Mouse (Mus musculus) hindbrain, embryonic 14.5 days (tissue): ENCODE results near the gene Pdp2. TPM values are rescaled to one million over a fixed set of nuclear protein-coding genes. Genes with fewer than 3 reads are reported as not detected.

Source experiments
- ATAC-seq: fragments of 200-750 bp; cut with Nextera tagmentation; 2 replicates; pipeline ENCODE4 v1.8.0; 2017; ENCODE audit warnings: moderate number of reproducible peaks, mild to moderate bottlenecking, moderate TSS enrichment, moderate library complexity; ENCODE audit not compliant: low FRiP score
- DNase-seq: peaks from one replicate; pipeline ENCODE4 v3.0.0-alpha.2; 2015; ENCODE audit warnings: low spot score
- H3K27ac ChIP-seq: fragments of 300-500 bp; sonication (generic); 2 replicates; pipeline ENCODE4 v1.5.1; 2014; ENCODE audit warnings: mild to moderate bottlenecking, moderate library complexity
- H3K27me3 ChIP-seq: fragments of 300-500 bp; sonication (generic); 2 replicates; pipeline ENCODE4 v1.6.1; 2014; ENCODE audit warnings: mild to moderate bottlenecking, low read length, mixed read lengths; ENCODE audit not compliant: control insufficient read depth, insufficient read depth
- H3K36me3 ChIP-seq: fragments of 300-500 bp; sonication (generic); replicated peaks from 2 replicates; pipeline ENCODE4 v1.6.1; 2014; ENCODE audit not compliant: control insufficient read depth, insufficient read depth
- H3K4me1 ChIP-seq: fragments of 300-500 bp; sonication (generic); replicated peaks from 2 replicates; pipeline ENCODE4 v1.6.1; 2014; ENCODE audit warnings: antibody characterized with exemption, low read length, mixed read lengths; ENCODE audit not compliant: control insufficient read depth, insufficient read depth
- H3K4me2 ChIP-seq: fragments of 300-500 bp; sonication (generic); replicated peaks from 2 replicates; pipeline ENCODE4 v1.6.1; 2014; ENCODE audit warnings: mild to moderate bottlenecking, moderate library complexity
- H3K4me3 ChIP-seq: fragments of 300-500 bp; sonication (generic); replicated peaks from 2 replicates; pipeline ENCODE4 v1.5.1; 2014; ENCODE audit warnings: mild to moderate bottlenecking, low read length
- H3K9ac ChIP-seq: fragments of 300-500 bp; sonication (generic); 2 replicates; pipeline ENCODE4 v1.6.1; 2014
- H3K9me3 ChIP-seq: fragments of 300-500 bp; sonication (generic); 2 replicates; pipeline ENCODE4 v1.6.1; 2016; ENCODE audit warnings: low read length; ENCODE audit not compliant: control insufficient read depth
- WGBS: fragments of 180-500 bp; shearing (Covaris S2); extraction: QIAGEN DNeasy Blood & Tissue Kit; methylation state at CpG from one replicate; pipeline ENCODE4 v1.1.7; 2014; 5-methylcytosine and 5-hydroxymethylcytosine counted together
- polyA plus RNA-seq: library from polyadenylated mRNA; unstranded; fragments of >200 nt; fragmentation: Nextera tagmentation; extraction: Ambion mirVana; gene quantifications from 2 replicates; pipeline ENCODE4 v1.2.1, GENCODE M21; 2014

The Pdp2 gene
- polyA plus RNA-seq, 1 experiment from 2014 or later = 18.7 TPM

DNA sequence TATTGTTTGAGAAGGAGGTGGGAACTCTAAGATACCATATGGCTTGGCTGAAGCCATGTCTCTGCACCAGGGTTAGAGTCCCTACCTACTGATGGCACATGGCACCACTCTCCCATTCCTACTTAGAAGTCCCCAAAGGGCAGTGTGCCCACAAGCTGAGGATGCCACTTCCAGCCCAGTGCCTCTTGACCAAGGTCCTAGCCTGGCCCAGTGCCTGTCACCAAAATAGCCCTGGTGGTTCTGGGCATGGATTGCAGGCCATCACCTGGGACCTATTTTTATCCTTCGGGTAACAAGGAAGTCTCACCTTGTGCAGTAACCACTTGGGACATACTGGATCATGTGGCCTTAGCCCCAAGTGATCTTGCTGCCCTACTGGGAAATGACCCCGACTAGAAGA, 16.7 kb downstream of the Pdp2 start:
- 91% methylated on average over 2 of the region's 2 CpGs for WGBS

DNA sequence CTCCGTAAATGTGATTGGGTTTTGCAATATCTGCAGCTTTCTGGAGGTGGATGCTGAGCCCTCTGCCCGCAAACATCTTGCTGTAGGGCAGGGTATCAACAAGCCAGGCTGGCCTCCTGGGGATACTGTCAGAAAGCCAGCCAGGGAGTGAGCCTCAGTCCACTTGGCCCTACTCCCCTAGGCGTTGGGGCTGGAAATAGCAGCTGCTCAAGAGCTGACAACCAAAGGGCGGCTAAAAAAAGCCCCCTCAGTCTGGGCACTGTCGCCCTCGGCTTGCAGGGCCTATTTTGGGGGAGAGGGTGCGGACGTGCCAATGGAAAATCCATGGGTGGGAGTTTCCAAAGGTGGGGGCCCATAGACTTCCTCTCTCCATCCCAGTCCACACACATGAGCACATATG, 18.0 kb downstream of the Pdp2 start:
- Histone ChIP-seq H3K36me3 (no peaks in the 10 kb centered on the region), H3K27me3 (no peaks in the 10 kb centered on the region), H3K9ac (no peak overlapping the region), H3K4me2 (no peak overlapping the region), H3K4me3 (no peak overlapping the region), H3K27ac (no peak overlapping the region), H3K4me1 (no peaks in the 10 kb centered on the region), H3K9me3 (no peaks in the 10 kb centered on the region)
- ATAC-seq (no peak), DNase-seq (no peak)
- WGBS = 80% methylated on average over 8 of the region's 8 CpGs

More for the DNA sequence above, 16.7 kb downstream of the Pdp2 start:
- H3K4me1 ChIP-seq = no peaks in the 10 kb centered on the region
- no peak for ATAC-seq
- no peak overlapping the region for H3K4me2 ChIP-seq
- no peak overlapping the region for H3K4me3 ChIP-seq
- DNase-seq = no peak
- H3K27me3 ChIP-seq = no peaks in the 10 kb centered on the region
- no peaks in the 10 kb centered on the region for H3K36me3 ChIP-seq
- H3K9ac ChIP-seq = no peak overlapping the region
- no peak overlapping the region for H3K27ac ChIP-seq
- H3K9me3 ChIP-seq = no peaks in the 10 kb centered on the region

DNA sequence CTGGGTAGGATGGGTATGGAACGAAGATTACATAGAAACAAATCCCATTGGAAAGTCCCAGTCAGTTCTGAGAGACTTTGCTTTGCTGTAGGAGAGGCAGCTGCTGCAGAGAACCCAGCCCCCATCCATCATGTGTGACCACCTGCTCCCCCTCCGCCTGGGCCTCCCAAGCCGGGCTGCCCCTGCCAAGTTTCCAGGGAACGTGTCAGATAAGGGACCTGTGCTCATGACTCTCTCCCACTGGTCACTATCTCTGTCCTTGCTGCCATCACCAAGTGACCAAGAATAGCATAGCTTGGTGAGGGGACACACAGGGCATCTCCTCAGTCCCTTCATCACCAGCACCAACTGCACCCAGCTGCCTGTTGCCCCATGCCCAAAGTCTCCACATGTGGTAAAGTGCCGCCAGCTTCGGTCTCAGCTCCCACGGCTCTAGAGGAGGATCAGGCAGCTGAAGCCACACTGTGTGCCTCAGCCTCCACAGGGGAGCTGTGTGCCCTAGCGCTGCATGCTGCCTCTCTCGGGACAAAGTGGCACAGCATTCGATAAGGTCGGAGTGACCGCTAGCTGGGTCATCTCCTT, 19.0 kb downstream of the Pdp2 start:
- Histone ChIP-seq H3K36me3 (no peaks in the 10 kb centered on the region), H3K27ac (no peak overlapping the region), H3K4me3 (no peak overlapping the region), H3K4me1 (no peaks in the 10 kb centered on the region), H3K9ac (no peak overlapping the region), H3K4me2 (no peak overlapping the region), H3K9me3 (no peaks in the 10 kb centered on the region), H3K27me3 (no peaks in the 10 kb centered on the region)
- WGBS = 75% methylated on average over 12 of the region's 12 CpGs
- ATAC-seq = no peak
- DNase-seq = no peak

DNA sequence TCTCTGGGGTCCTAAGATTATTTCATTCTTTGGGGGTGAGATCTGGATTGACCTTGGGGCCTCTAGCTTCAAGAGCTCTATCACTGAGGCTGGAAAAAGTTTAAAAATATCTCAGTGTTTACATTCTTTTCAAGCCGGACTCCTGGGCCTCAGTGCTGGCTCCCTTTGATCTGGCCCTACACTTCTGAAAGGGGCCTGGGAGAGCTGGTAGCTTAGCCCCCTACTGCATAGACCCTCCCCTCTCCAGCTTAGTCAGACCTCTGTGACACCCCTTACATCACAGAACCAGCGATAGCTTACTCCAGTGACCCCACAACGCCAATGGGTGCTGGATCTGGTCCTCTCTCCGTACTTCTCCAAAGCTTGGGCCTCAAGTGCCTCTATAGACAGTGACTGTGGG, 20.4 kb downstream of the Pdp2 start:
- 83% methylated on average over 4 of the region's 4 CpGs for WGBS
- DNase-seq = no peak
- ATAC-seq = no peak

DNA sequence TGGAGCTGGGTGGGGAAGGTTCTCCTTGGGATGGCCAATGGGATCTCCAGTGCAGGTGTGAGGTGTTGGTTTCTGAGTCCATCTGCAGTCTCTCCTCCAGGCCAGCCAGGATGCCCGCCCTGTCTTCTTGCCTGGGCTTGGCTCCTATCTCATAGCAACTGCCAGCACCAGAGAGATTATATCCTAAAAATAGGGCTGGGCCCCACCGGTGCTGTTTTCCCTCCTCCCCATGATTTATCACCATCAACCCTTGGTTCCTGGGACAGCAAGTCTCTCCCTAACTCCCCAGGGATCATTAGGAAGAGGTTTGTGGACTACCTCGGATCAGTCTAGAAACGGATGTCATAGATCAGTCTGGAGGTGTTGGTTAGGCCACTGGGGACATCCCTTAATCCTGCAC, 21.9 kb downstream of the Pdp2 start:
- Histone ChIP-seq H3K4me3 (no peak overlapping the region), H3K4me2 (no peak overlapping the region), H3K27ac (no peak overlapping the region), H3K9me3 (no peaks in the 10 kb centered on the region), H3K27me3 (no peaks in the 10 kb centered on the region), H3K4me1 (no peaks in the 10 kb centered on the region), H3K36me3 (no peaks in the 10 kb centered on the region), H3K9ac (no peak overlapping the region)
- DNase-seq = no peak
- 81% methylated on average over 4 of the region's 4 CpGs for WGBS
- no peak for ATAC-seq

More for the DNA sequence above, 20.4 kb downstream of the Pdp2 start:
- Histone ChIP-seq H3K27ac (no peak overlapping the region), H3K27me3 (no peaks in the 10 kb centered on the region), H3K4me2 (no peak overlapping the region), H3K9me3 (no peaks in the 10 kb centered on the region), H3K4me1 (no peaks in the 10 kb centered on the region), H3K4me3 (no peak overlapping the region), H3K9ac (no peak overlapping the region), H3K36me3 (no peaks in the 10 kb centered on the region)

DNA sequence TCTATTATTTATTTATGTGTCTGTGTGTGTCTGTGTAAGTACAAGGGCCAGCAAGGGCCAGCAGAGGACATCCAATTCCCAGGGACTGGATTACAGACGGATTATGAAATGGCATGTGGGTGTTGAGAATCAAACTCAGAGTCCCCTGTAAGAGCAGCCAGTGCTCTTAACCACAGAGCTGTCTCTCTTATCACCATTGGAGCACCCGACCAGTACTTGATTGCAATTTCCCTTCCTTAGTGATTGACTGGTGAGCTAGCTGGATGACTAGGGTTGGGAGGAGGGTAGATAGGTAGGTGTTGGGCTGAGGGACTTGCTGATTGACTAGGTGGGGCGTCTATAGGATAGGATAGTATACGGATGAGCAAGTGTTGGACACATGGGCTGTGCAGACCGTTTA, 29.5 kb downstream of the Pdp2 start:
- Histone ChIP-seq H3K4me1 (no peaks in the 10 kb centered on the region), H3K36me3 (no peaks in the 10 kb centered on the region), H3K4me2 (no peak overlapping the region), H3K27ac (no peak overlapping the region), H3K9me3 (no peaks in the 10 kb centered on the region), H3K27me3 (no peaks in the 10 kb centered on the region), H3K4me3 (no peak overlapping the region), H3K9ac (no peak overlapping the region)
- 87% methylated on average over 5 of the region's 5 CpGs for WGBS
- DNase-seq (no peak), ATAC-seq (no peak)

DNA sequence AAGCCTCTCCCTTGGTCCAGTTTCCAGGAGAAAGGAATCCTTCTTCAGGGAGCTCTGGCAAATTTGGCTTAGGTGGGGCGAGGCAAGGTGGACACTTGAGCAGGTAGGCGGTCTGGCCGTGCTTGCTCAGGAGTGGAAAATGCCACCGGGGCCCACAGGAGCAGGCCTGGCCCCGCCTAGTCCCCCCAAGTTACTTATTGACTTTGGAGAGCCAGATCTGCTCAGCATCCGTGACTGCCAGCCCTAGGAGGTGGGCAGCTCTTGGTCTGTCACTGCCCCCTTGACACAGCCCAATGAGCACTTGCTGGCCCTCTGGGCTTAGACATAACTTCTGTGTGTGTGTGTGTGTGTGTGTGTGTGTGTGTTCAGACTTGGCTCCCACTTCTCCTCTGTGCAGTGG, 32.9 kb downstream of the Pdp2 start, which contains the start of gene Cdh16:
Cdh16 (minus strand) TSS at position 236 of the 400 bp plus-strand sequence.
- Histone ChIP-seq H3K9me3 (no peaks in the 10 kb centered on the region), H3K4me1 (no peaks in the 10 kb centered on the region), H3K27ac (no peak within 1 kb of the TSS), H3K9ac (no peak within 1 kb of the TSS), H3K4me2 (no peak within 1 kb of the TSS), H3K4me3 (no peak within 1 kb of the TSS), H3K36me3 (no peaks in the 10 kb centered on the region), H3K27me3 (no peaks in the 10 kb centered on the region)
- DNase-seq = no peak
- no peak for ATAC-seq
- WGBS = 76% methylated on average over 6 of the region's 6 CpGs

DNA sequence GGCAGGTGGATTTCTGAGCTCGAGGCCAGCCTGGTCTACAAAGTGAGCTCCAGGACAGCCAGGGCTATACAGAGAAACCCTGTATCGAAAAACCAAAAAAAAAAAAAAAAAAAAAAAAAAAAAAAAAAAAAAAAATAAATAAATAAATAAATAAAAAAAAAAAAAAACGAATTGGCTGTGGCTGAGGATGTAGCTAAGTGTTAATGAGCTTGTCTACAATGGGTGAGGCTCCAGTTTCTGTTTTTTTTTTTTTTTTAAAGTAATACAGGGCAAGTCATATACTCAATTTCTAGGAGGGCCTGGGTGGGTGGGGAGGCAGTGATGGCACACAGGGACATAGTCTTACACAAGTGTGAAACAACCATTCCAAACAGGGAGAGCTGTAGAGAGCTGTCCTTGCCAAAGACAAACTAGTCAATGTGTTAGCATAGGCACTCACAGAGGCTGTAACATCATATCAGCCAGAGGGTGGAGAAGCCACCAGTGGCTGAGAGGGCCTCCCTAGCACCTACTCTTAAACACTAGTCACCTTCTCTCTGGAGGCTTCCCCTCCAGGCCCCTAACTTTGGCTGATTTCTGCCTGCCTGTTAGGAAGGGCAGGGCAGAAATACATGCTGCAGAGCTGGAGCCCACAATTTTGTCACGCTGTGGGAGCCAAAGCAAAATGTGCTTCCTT, 36.0 kb downstream of the Pdp2 start:
- H3K9ac ChIP-seq = no peak overlapping the region
- DNase-seq (no peak), ATAC-seq (no peak)
- no peaks in the 10 kb centered on the region for H3K36me3 ChIP-seq
- no peak overlapping the region for H3K4me2 ChIP-seq
- H3K27ac ChIP-seq = no peak overlapping the region
- H3K4me1 ChIP-seq = peaks cover 8% of the 10 kb centered on the region; the same call in 1 of the 2 replicates
- WGBS = 79% methylated on average over 3 of the region's 4 CpGs
- peaks cover 27% of the 10 kb centered on the region for H3K27me3 ChIP-seq
- no peak overlapping the region for H3K4me3 ChIP-seq
- no peaks in the 10 kb centered on the region for H3K9me3 ChIP-seq

DNA sequence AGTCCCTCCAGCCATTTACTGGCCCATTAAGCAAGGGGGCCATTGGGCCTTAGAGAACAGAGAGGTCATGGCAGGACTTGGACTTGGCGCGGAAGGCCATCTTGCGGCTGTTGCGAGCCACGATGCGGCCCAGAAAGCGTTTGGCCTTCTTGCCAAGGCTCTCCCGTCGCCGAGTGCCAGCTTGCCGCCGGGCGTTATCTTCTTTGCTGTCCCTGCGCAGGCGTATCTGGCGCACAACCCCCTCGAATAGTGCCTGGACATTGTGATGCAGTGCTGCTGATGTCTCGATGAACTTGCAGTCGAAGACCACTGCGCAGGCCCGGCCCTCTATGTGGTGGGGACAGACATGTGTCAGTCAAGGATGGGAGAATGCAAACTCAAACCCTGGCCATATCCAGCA, 37.2 kb downstream of the Pdp2 start:
- H3K4me3 ChIP-seq = no peak overlapping the region
- H3K36me3 ChIP-seq = no peaks in the 10 kb centered on the region
- peaks cover 27% of the 10 kb centered on the region for H3K27me3 ChIP-seq
- H3K4me2 ChIP-seq = no peak overlapping the region
- peaks cover 8% of the 10 kb centered on the region; the same call in 1 of the 2 replicates for H3K4me1 ChIP-seq
- DNase-seq (no peak), ATAC-seq (no peak)
- H3K9me3 ChIP-seq = no peaks in the 10 kb centered on the region
- 96% methylated on average over 21 of the region's 21 CpGs for WGBS
- H3K9ac ChIP-seq = no peak overlapping the region
- no peak overlapping the region for H3K27ac ChIP-seq
